Mouse (Mus musculus): Measurements from ENCODE around the gene Ahctf1.

DNA sequence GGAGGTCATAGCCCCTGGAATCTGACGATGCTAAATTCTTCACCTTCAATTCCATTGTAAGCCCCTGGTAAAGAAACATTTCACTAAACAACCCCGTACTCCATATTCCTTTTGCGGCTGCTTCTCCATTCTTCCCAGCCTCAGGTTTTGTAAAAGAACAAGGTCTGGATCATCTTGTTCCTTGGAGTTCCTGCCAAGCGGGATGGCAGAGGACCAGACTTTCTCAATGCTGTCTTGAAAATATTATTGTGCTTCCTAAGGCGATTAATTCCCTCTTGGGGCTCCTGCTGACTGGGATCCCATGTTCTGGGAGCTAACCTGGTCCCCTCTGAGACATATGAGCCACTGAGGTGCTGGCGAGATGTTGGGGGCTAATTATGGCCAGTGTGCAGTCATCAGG is 98.3 kb downstream of the Ahctf1 start:
- TF ChIP-seq CTCF (IDR thresholded peaks at IDR 0.05; ENCODE audit: borderline replicate concordance, control insufficient read depth, extremely low read depth, insufficient read depth, low read length, poor library complexity) = no peak
- no peak for TF ChIP-seq POLR2A (IDR thresholded peaks at IDR 0.05; ENCODE audit: control insufficient read depth, extremely low read depth, insufficient read depth, low read length, poor library complexity)
